Mouse (Mus musculus): ENCODE measurements around the gene Shprh. TPM values are rescaled to one million over a fixed set of nuclear protein-coding genes. Genes with fewer than 3 reads are reported as not detected.

Gene Shprh
- 13.9 TPM for polyA plus RNA-seq (2015; fragmentation: Illumina TruSeq; extraction: RNeasy Lipid Tissue Mini Kit (QIAGEN cat#74804); ENCODE audit: low read depth, low replicate concordance)

GRCm38 (mm10) chr10:11148884-11149741, at the start of gene Shprh:
TSS of gene Shprh (plus strand) at chr10:11149427.

Other genes with a start within 250 kb of the Shprh start
- 25.0 TPM for gene Grm1, start 67.1 kb upstream of the Shprh start, polyA plus RNA-seq (2015; fragmentation: Illumina TruSeq; extraction: RNeasy Lipid Tissue Mini Kit (QIAGEN cat#74804); ENCODE audit: low read depth, low replicate concordance)
- 5.0 TPM for gene Fbxo30, start 131.9 kb downstream of the Shprh start, polyA plus RNA-seq (2015; fragmentation: Illumina TruSeq; extraction: RNeasy Lipid Tissue Mini Kit (QIAGEN cat#74804); ENCODE audit: low read depth, low replicate concordance)
- 23.0 TPM for gene Epm2a, start 194.0 kb downstream of the Shprh start, polyA plus RNA-seq (2015; fragmentation: Illumina TruSeq; extraction: RNeasy Lipid Tissue Mini Kit (QIAGEN cat#74804); ENCODE audit: low read depth, low replicate concordance)